Mouse (Mus musculus): ENCODE measurements around the gene Tapbp. TPM values are rescaled to one million over a fixed set of nuclear protein-coding genes. Genes with fewer than 3 reads are reported as not detected.
A peak's percentile ranks its signal among the peaks of the same experiment; 100 is the strongest.

Gene Tapbp
- polyA plus RNA-seq, 1 experiment from 2014 or later = 35.6 TPM

DNA sequence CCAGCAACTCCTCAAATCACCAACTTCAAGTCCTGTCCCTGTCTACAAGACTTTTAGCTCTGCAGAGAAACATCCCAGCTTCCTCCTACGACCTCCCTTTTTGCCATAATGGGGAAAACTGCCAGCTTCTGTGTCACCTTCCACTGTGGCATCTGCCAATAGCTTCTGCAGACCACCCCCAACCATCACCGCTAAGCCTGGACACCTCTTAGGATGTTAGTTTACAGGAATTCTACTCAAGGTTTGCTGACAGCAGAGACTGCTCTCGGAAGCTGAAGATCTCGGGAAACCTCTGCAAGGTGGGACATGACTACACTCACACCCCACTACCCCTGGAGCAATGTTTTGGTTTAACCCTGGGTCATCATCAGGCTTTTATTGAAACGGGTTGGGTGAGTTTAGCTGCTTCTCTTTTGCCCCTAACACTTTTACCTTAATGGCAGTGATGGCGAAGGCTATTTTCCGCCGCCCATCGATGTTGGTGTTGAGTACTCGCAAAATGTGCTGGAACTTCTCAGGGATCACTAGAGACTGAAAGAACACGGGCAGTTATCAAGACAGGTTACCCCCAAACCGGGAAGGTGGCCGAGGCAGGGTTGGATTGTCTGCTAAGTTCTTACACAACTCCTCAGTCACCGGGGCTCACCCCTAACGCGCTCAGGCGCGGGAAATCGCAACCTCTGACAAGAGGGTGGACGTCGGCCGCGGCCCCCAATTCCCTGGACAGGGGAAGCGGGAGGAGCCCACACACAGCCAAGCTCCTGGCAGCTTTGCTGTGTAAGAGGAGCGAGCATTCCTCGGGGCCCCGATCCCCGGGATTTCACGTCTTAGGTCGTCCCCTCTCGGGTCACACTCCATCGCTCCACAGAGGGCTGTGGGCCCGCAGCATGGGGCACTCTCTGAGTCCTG, 39.2 kb downstream of the Tapbp start:
- H3K4me1 ChIP-seq (replicated peaks) = peaks cover 38% of the 10 kb centered on the region
- H3K9ac ChIP-seq = peak overlapping the region; percentile 97
- peak; percentile 23; the same call in 1 of the 2 replicates for ATAC-seq
- H3K4me3 ChIP-seq (replicated peaks) = peak overlapping the region; percentile 84
- H3K27ac ChIP-seq = peak overlapping the region; percentile 94
- WGBS = under 1% methylated on average over 33 of the region's 33 CpGs
- peak overlapping the region; percentile 91 for H3K4me2 ChIP-seq (replicated peaks)
- no peaks in the 10 kb centered on the region for H3K9me3 ChIP-seq
- peaks cover 19% of the 10 kb centered on the region for H3K36me3 ChIP-seq
- H3K27me3 ChIP-seq (replicated peaks) = no peaks in the 10 kb centered on the region

DNA sequence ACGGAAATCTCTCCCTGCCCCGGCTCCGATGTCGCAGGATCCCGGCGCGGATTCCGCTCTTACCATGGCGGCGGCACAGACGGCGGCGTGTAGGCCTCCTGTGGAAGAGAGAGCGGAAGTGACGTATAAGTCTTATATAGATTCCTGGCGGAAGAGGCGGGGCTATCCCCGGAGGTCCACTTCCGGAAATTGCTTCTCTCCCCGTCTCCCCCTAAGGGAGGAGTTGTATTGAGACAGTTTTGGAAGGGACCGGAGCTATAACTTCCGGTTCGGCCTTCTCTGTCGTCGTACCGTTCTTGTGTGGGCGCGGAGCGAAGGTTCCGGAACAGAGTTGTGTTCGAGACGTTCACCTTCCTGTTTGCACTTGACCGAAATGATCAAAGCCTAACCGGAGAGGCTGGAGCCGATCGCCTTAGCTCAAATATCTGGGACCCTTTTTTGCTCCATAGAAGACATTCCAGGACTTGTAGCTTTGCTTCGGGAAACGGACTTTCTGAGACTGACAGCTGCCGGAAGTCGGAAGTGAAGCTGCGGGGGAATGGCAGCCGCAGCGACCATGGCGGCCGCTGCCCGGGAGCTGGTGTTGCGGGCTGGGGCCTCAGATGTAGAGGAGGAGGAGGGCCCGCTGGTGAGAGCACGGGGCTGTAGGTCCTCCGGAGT, 40.0 kb downstream of the Tapbp start, which contains the start of the genes Vps52 and Rps18:
Gene Vps52 (plus strand): TSS at position 258 of the 660 bp plus-strand sequence.
Gene Rps18 (minus strand): TSS at position 447 of the 660 bp plus-strand sequence.
- H3K4me2 ChIP-seq (replicated peaks) = peak within 1 kb of the TSS; percentile 91
- H3K27ac ChIP-seq = peak within 1 kb of the TSS; percentile 94
- peaks cover 30% of the 10 kb centered on the region for H3K4me1 ChIP-seq (replicated peaks)
- WGBS = under 1% methylated on average over 50 of the region's 50 CpGs
- peak within 1 kb of the TSS; percentile 97 for H3K9ac ChIP-seq
- peaks cover 20% of the 10 kb centered on the region for H3K36me3 ChIP-seq
- peak; percentile 87 for ATAC-seq
- H3K27me3 ChIP-seq (replicated peaks) = no peaks in the 10 kb centered on the region
- peak within 1 kb of the TSS; percentile 84 for H3K4me3 ChIP-seq (replicated peaks)
- H3K9me3 ChIP-seq = no peaks in the 10 kb centered on the region

DNA sequence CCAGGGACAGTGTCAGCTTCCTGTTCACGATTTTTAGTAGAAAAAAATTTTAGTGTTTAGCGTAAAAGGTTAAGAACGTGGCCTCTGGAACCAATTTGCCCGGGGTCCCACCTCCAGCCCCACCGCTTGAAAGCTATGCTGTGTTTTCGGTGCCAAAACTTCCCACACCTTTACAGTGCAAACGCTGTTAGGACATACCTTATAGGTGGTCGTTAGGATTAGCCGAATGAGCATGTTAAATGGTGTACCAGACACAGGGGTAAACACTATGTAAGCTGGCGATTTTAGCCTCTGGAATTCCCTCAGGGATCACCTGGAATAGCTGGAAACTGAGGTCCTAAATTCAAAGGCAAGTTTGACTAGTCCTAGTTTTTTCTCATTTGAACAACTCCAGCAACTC, 40.6 kb downstream of the Tapbp start:
- Histone ChIP-seq H3K27me3 (replicated peaks) (no peaks in the 10 kb centered on the region), H3K4me2 (replicated peaks) (peak overlapping the region; percentile 67), H3K4me3 (replicated peaks) (peak overlapping the region; percentile 84), H3K27ac (peak overlapping the region; percentile 88; the same call in 1 of the 2 replicates), H3K36me3 (peaks cover 20% of the 10 kb centered on the region), H3K9ac (peak overlapping the region; percentile 77), H3K9me3 (no peaks in the 10 kb centered on the region), H3K4me1 (replicated peaks) (peaks cover 26% of the 10 kb centered on the region)
- ATAC-seq = no peak
- WGBS = 7% methylated on average over 10 of the region's 10 CpGs

DNA sequence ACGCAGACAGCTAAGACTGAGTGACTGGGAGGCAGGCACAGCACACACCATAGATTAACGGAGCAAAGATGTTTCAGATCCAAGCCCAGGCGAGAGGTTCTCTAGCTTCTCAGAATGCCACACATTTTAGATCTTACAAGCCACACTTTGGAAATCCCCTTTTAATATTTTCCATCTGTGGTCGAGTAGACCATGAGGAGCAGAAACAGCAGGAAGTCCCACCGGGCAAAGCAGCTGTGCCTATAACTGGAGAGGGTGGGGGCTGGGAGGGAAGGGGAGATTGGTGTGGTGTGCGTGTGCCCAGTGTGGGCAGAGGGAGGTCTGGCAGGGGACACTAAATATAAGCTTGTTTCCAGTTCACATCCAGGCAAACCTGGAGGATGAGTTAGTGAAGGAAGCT, 41.8 kb downstream of the Tapbp start:
- Histone ChIP-seq H3K27ac (no peak overlapping the region), H3K36me3 (peaks cover 25% of the 10 kb centered on the region), H3K9ac (no peak overlapping the region), H3K27me3 (replicated peaks) (no peaks in the 10 kb centered on the region), H3K4me1 (replicated peaks) (peaks cover 20% of the 10 kb centered on the region), H3K4me3 (replicated peaks) (no peak overlapping the region), H3K9me3 (no peaks in the 10 kb centered on the region), H3K4me2 (replicated peaks) (no peak overlapping the region)
- ATAC-seq = no peak
- WGBS = 87% methylated on average over 6 of the region's 6 CpGs

DNA sequence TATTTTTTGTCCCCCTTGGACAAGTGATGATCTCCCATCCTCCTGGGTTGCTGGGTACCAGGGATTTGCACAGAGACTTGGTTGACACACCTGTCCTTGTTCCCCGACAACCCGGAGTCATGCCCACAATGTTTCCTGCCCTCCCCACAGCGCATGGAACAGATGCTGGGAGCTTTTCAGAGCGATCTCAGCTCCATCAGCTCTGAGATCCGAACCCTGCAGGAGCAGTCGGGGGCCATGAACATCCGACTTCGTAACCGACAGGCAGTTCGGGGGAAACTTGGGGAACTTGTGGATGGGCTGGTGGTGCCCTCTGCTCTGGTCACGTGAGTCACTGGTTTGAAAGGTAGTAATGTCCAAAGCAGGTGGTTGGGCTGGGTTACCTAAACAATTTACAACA, 42.8 kb downstream of the Tapbp start:
- Histone ChIP-seq H3K4me3 (replicated peaks) (no peak overlapping the region), H3K27ac (no peak overlapping the region), H3K36me3 (peaks cover 23% of the 10 kb centered on the region), H3K9ac (no peak overlapping the region), H3K27me3 (replicated peaks) (no peaks in the 10 kb centered on the region), H3K4me1 (replicated peaks) (peaks cover 11% of the 10 kb centered on the region), H3K9me3 (no peaks in the 10 kb centered on the region), H3K4me2 (replicated peaks) (no peak overlapping the region)
- WGBS = 95% methylated on average over 11 of the region's 11 CpGs
- ATAC-seq = no peak

DNA sequence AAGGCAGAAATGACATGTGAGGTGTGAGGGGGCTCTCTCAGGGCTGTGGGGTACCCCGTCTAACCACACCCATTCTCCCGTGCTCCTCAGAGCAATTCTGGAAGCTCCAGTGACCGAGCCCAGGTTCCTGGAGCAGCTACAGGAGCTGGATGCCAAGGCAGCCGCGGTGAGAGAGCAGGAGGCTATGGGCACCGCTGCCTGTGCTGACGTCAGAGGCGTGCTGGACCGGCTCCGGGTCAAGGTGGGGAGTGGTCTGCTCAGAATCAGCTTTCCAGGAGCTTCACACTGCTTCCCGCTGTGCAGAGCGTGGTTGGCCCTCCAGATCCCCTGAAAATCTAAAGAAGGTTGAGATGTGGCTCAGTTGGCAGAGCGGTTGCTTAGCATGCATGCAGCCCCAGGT, 43.4 kb downstream of the Tapbp start:
- 95% methylated on average over 13 of the region's 13 CpGs for WGBS
- Histone ChIP-seq H3K4me2 (replicated peaks) (no peak overlapping the region), H3K27ac (no peak overlapping the region), H3K36me3 (peaks cover 20% of the 10 kb centered on the region), H3K4me1 (replicated peaks) (peaks cover 5% of the 10 kb centered on the region), H3K9ac (no peak overlapping the region), H3K9me3 (no peaks in the 10 kb centered on the region), H3K4me3 (replicated peaks) (no peak overlapping the region), H3K27me3 (replicated peaks) (no peaks in the 10 kb centered on the region)
- no peak for ATAC-seq

DNA sequence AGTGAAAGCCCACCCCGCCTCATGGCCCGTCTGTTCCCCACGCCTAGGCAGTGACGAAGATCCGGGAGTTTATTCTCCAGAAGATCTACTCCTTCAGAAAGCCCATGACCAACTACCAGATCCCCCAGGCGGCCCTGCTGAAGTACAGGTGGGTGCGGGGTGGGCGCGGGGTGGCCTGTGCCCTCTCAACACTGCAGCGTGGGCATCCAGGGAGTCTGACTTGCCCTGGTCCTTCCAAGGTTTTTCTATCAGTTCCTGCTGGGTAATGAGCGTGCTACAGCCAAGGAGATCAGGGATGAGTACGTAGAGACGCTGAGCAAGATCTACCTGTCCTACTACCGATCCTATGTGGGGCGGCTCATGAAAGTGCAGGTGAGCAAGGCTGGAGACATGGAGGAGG, 44.2 kb downstream of the Tapbp start:
- no peaks in the 10 kb centered on the region for H3K9me3 ChIP-seq
- H3K9ac ChIP-seq = no peak overlapping the region
- H3K27me3 ChIP-seq (replicated peaks) = no peaks in the 10 kb centered on the region
- peaks cover 18% of the 10 kb centered on the region for H3K36me3 ChIP-seq
- no peak overlapping the region for H3K4me2 ChIP-seq (replicated peaks)
- 93% methylated on average over 15 of the region's 15 CpGs for WGBS
- ATAC-seq = no peak
- H3K4me1 ChIP-seq (replicated peaks) = no peaks in the 10 kb centered on the region
- H3K27ac ChIP-seq = no peak overlapping the region
- H3K4me3 ChIP-seq (replicated peaks) = no peak overlapping the region

DNA sequence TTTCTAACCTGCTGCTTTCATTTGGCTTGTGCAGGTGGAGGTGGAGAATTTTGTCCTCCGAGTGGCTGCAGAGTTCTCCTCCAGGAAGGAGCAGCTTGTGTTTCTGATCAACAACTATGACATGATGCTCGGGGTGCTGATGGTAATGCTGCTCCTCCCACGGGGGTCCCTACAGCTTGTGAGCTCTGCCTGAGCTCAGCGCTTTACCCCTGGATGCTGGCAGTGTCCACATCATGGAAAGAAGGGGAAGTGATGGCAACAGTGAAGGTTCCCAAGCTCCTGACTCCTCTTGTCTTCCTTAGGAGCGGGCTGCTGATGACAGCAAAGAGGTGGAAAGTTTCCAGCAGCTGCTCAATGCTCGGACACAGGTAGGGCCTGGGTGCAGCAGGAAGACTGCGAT, 47.2 kb downstream of the Tapbp start:
- ATAC-seq = no peak
- Histone ChIP-seq H3K4me1 (replicated peaks) (no peaks in the 10 kb centered on the region), H3K36me3 (peaks cover 25% of the 10 kb centered on the region), H3K9me3 (no peaks in the 10 kb centered on the region), H3K9ac (no peak overlapping the region), H3K27me3 (replicated peaks) (no peaks in the 10 kb centered on the region), H3K4me3 (replicated peaks) (no peak overlapping the region), H3K4me2 (replicated peaks) (no peak overlapping the region), H3K27ac (no peak overlapping the region)
- 91% methylated on average over 7 of the region's 7 CpGs for WGBS

DNA sequence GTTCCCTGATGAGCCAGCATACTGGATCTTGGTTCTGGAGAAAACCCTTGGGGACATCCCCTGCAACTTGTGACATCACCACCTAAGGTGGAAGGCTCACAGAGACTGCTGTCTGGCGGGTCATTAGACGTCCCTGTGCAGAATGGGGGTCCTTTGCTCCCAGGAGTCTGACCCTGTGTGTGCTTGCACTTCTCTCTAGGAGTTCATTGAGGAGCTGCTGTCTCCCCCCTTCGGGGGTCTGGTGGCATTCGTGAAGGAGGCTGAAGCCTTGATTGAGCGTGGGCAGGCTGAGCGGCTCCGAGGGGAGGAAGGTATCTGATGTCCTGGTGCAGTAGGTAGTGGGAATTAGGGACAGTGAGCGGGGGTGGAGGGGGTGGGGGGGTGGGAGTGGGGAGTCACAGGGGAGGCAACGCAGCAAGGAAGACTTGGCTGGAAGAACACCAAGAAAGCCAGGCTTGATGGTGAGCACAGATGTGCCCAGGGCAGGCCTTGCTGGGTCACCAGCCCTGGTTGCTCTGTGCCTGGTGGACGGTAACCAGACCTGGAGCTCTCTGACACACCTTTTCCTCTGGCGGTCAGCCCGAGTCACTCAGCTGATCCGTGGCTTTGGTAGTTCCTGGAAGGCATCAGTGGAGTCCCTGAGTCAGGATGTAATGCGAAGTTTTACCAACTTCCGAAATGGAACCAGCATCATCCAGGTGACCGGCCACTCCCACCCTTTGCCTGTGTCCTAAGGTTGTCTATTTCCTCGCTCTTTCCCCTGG, 49.6 kb downstream of the Tapbp start:
- peaks cover 18% of the 10 kb centered on the region for H3K36me3 ChIP-seq
- no peak overlapping the region for H3K4me3 ChIP-seq (replicated peaks)
- H3K27ac ChIP-seq = no peak overlapping the region
- H3K4me2 ChIP-seq (replicated peaks) = no peak overlapping the region
- ATAC-seq = no peak
- WGBS = 93% methylated on average over 17 of the region's 17 CpGs
- no peaks in the 10 kb centered on the region for H3K4me1 ChIP-seq (replicated peaks)
- H3K27me3 ChIP-seq (replicated peaks) = no peaks in the 10 kb centered on the region
- H3K9ac ChIP-seq = no peak overlapping the region
- no peaks in the 10 kb centered on the region for H3K9me3 ChIP-seq

DNA sequence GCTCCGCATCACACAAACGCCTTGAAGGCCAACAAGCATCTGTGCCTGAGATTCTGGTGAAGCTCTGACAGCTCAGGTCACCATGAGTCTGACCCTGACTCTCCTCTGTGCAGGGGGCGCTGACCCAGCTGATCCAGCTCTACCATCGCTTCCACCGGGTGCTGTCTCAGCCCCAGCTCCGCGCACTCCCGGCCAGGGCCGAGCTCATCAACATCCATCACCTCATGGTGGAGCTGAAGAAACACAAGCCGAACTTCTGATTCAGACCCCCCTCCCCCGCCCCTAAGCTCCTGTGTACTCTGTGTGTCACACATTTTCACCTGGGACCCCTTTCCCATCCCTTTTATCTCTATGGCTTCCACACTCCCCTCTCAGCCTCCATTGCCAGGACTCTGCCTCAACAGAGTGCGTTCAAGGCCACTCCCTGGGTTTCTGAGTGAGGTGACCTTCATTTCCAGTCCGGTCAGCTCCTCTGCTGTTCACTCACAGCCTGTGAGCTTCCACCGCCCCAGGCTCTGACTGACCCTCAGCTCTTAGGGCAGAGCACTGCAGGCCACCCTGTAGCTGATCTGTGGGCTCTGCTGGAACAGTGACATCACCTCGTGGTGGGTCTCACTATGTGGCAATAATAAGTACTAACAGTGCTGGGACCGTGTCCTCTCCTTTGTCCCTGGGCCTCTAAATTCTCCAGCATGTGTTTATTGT, 50.3 kb downstream of the Tapbp start:
- peaks cover 18% of the 10 kb centered on the region for H3K36me3 ChIP-seq
- H3K9me3 ChIP-seq = no peaks in the 10 kb centered on the region
- no peak overlapping the region for H3K9ac ChIP-seq
- H3K27me3 ChIP-seq (replicated peaks) = no peaks in the 10 kb centered on the region
- H3K27ac ChIP-seq = no peak overlapping the region
- WGBS = 84% methylated on average over 16 of the region's 16 CpGs
- no peak for ATAC-seq
- no peak overlapping the region for H3K4me2 ChIP-seq (replicated peaks)
- H3K4me1 ChIP-seq (replicated peaks) = no peaks in the 10 kb centered on the region
- H3K4me3 ChIP-seq (replicated peaks) = no peak overlapping the region

DNA sequence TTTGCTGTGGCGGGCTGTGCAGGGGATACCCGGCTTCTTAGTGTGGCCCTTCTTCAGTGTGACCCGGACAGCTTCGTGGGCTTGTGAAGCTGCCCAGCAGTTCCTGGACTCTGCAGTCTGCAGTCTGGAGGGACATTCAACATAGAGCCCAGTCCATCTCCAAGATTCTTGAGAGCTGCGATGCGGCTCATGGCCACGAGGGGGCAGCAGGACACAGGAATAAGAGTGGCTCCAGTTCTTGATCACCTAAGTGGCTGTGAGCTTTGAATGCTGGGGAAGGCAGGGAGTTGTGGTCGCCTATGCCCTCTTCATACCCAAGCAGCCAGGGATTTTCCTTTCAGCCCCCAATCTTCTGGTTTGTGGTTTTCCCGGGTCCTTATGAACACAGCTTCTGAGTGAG, 52.8 kb downstream of the Tapbp start:
- 3% methylated on average over 9 of the region's 9 CpGs for WGBS
- Histone ChIP-seq H3K4me2 (replicated peaks) (no peak overlapping the region), H3K9me3 (no peaks in the 10 kb centered on the region), H3K9ac (no peak overlapping the region), H3K27ac (no peak overlapping the region), H3K27me3 (replicated peaks) (no peaks in the 10 kb centered on the region), H3K4me3 (replicated peaks) (no peak overlapping the region), H3K36me3 (0 out of 2 replicates have a peak, but pooled peaks cover 7% of the 10 kb centered on the region), H3K4me1 (replicated peaks) (no peaks in the 10 kb centered on the region)
- peak; percentile 85 for ATAC-seq
